Mouse (Mus musculus): ENCODE measurements around the gene Mocs2. TPM values are rescaled to one million over a fixed set of nuclear protein-coding genes. Genes with fewer than 3 reads are reported as not detected.

Mocs2 gene
- total and polyA plus RNA-seq, 3 experiments = 37.4 to 59.2 TPM; not detected in 1

DNA sequence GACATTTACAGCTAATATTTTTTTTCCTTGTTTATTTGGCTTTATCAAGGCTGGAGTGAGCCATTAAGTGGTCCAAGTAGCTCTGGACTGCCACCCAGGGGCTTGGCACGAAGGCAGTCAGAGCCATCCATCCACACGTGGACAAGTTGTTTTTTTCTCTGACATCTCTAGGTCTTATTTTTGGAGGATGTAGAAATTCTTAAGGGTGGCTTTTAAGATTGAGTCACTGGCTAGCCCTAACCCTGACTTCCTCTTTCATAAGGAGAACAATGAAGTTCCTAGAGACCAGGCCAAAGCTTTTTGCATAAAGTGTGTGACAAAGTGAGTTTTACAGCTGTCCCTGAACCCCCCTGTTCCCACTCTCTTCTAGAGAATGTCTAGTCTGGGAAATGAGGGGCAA lies 16.5 kb downstream of the Mocs2 start:
- Histone ChIP-seq H3K27ac (ENCODE audit: control insufficient read depth, low read depth, low read length) (no peak overlapping the region), H3K4me1 (ENCODE audit: control insufficient read depth in 1 of 2, insufficient read depth in 2 of 2, low read length in 2 of 2) (peaks cover 7 to 12% of the 10 kb centered on the region in 2 experiments), H3K79me2 (ENCODE audit: control insufficient read depth, insufficient read depth, low read length, poor library complexity) (no peaks in the 10 kb centered on the region), H3K4me3 (ENCODE audit: control insufficient read depth in 1 of 2, insufficient read depth in 1 of 2, low read depth in 2 of 2, low read length in 2 of 2) (no peak overlapping the region), H3K27me3 (ENCODE audit: control insufficient read depth in 1 of 2, insufficient read depth in 2 of 2, low read length in 2 of 2) (no peaks in the 10 kb centered on the region), H3K9me3 (replicated peaks; ENCODE audit: insufficient read depth, low read length) (no peaks in the 10 kb centered on the region), H3K9ac (ENCODE audit: control insufficient read depth, low read depth, low read length, poor library complexity, severe bottlenecking) (no peak overlapping the region), H3K36me3 (ENCODE audit: control insufficient read depth in 1 of 2, insufficient read depth in 2 of 2, low read length in 2 of 2) (peaks cover 0 to 19% of the 10 kb centered on the region in 2 experiments; a peak in 2 of 4 replicates)
- no peak for TF ChIP-seq ELF1 (IDR thresholded peaks at IDR 0.05; ENCODE audit: low read depth, low read length)
- TF ChIP-seq SMC3 (IDR thresholded peaks at IDR 0.05; ENCODE audit: low read depth, low read length) = no peak
- TF ChIP-seq CTCF (IDR thresholded peaks at IDR 0.05 in 2 of 3, conservative IDR thresholded peaks at IDR 0.05 in 1 of 3; ENCODE audit: control insufficient read depth in 1 of 3, insufficient read depth in 1 of 3, low read depth in 2 of 3, low read length in 3 of 3, poor library complexity in 1 of 3, severe bottlenecking in 1 of 3) = no peak
- no peak for TF ChIP-seq POLR2AphosphoS5 (IDR thresholded peaks at IDR 0.05; ENCODE audit: borderline replicate concordance, low read depth, low read length)
- TF ChIP-seq NELFE (IDR thresholded peaks at IDR 0.05; ENCODE audit: low read depth, low read length) = no peak
- no peak for TF ChIP-seq ZNF384 (IDR thresholded peaks at IDR 0.05; ENCODE audit: low read depth, low read length)
- no peak for TF ChIP-seq UBTF (IDR thresholded peaks at IDR 0.05; ENCODE audit: borderline replicate concordance, insufficient read depth, low read depth, low read length)
- TF ChIP-seq RAD21 (IDR thresholded peaks at IDR 0.05; ENCODE audit: low read depth, low read length) = no peak
- no peak for TF ChIP-seq MYC (IDR thresholded peaks at IDR 0.05; ENCODE audit: low read depth, low read length)
- no peak for TF ChIP-seq MYB (IDR thresholded peaks at IDR 0.05; ENCODE audit: low read depth, low read length)
- TF ChIP-seq POLR2AphosphoS2 (IDR thresholded peaks at IDR 0.05; ENCODE audit: low read length) = no peak
- no peak for TF ChIP-seq BHLHE40 (IDR thresholded peaks at IDR 0.05; ENCODE audit: borderline replicate concordance, low read depth, low read length)
- no peak for TF ChIP-seq MXI1 (IDR thresholded peaks at IDR 0.05; ENCODE audit: low read depth, low read length)
- no peak for TF ChIP-seq RCOR1 (IDR thresholded peaks at IDR 0.05; ENCODE audit: low read depth, low read length)
- no peak for TF ChIP-seq ZMIZ1 (IDR thresholded peaks at IDR 0.05; ENCODE audit: low read depth, low read length)
- no peak for TF ChIP-seq TCF12 (IDR thresholded peaks at IDR 0.05; ENCODE audit: low read depth, low read length)
- no peak for TF ChIP-seq USF1 (IDR thresholded peaks at IDR 0.05; ENCODE audit: low read depth, low read length)
- TF ChIP-seq KAT2A (conservative IDR thresholded peaks at IDR 0.05; ENCODE audit: low read depth, low read length) = no peak
- no peak for TF ChIP-seq GATA1 (IDR thresholded peaks at IDR 0.05; ENCODE audit: low read depth, low read length)
- peak; percentile 73 for DNase-seq (ENCODE audit: low read depth, low spot score)

DNA sequence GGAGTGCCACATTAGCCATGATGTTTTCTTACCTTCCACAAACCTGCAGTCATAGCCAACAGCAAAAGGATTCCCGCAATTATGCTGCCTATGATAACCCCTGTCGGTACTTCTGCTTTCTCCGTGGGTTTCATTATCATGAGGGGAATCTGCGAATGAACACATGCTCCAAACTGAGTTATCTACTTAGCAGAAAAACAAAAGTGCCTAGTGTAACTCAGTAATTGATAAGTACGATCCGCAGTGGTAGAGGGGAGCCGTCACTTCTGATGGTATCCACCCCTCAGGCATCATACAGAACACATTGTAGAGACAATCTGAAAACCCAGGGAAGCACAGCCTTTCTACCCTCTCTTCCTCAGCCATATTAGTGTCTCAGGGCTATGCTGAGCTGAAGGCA lies 19.0 kb downstream of the Mocs2 start:
- peak; percentile 70 for DNase-seq (ENCODE audit: low read depth, low spot score)
- Histone ChIP-seq H3K27ac (ENCODE audit: control insufficient read depth, low read depth, low read length) (no peak overlapping the region), H3K36me3 (ENCODE audit: control insufficient read depth in 1 of 2, insufficient read depth in 2 of 2, low read length in 2 of 2) (peaks cover 0 to 19% of the 10 kb centered on the region in 2 experiments; a peak in 2 of 4 replicates)
- no peak for TF ChIP-seq GABPA (IDR thresholded peaks at IDR 0.05; ENCODE audit: low read depth, low read length)
- no peak for TF ChIP-seq CHD2 (IDR thresholded peaks at IDR 0.05; ENCODE audit: low read length)
- TF ChIP-seq ZC3H11A (IDR thresholded peaks at IDR 0.05; ENCODE audit: low read depth, low read length) = no peak
- peak; percentile 67; the same call in 1 of the 2 replicates for TF ChIP-seq MAX (IDR thresholded peaks at IDR 0.05; ENCODE audit: low read length)
- no peak for TF ChIP-seq TBP (IDR thresholded peaks at IDR 0.05; ENCODE audit: low read depth, low read length)
- TF ChIP-seq CHD1 (IDR thresholded peaks at IDR 0.05; ENCODE audit: low read depth, low read length) = no peak
- TF ChIP-seq MEF2A (IDR thresholded peaks at IDR 0.05; ENCODE audit: extremely low read depth, insufficient replicate concordance, low read depth, low read length, poor library complexity, severe bottlenecking) = no peak
- TF ChIP-seq NELFE (IDR thresholded peaks at IDR 0.05; ENCODE audit: low read depth, low read length) = no peak
- no peak for TF ChIP-seq JUND (IDR thresholded peaks at IDR 0.05; ENCODE audit: low read depth, low read length)
- TF ChIP-seq POLR2A (IDR thresholded peaks at IDR 0.05; ENCODE audit: control insufficient read depth in 1 of 2, insufficient read depth in 1 of 2, low read depth in 1 of 2, low read length in 2 of 2, poor library complexity in 1 of 2) = no peak
- TF ChIP-seq NRF1 (IDR thresholded peaks at IDR 0.05; ENCODE audit: insufficient read depth, low read depth, low read length, poor library complexity, severe bottlenecking) = no peak
- no peak for TF ChIP-seq RAD21 (IDR thresholded peaks at IDR 0.05; ENCODE audit: low read depth, low read length)
- TF ChIP-seq ZMIZ1 (IDR thresholded peaks at IDR 0.05; ENCODE audit: low read depth, low read length) = no peak
- TF ChIP-seq TAL1 (IDR thresholded peaks at IDR 0.05; ENCODE audit: low read length) = no peak
- peak; percentile 57; the same call in 1 of the 2 replicates for TF ChIP-seq BHLHE40 (IDR thresholded peaks at IDR 0.05; ENCODE audit: borderline replicate concordance, low read depth, low read length)
- TF ChIP-seq ETS1 (IDR thresholded peaks at IDR 0.05; ENCODE audit: low read depth, low read length) = peak; percentile 84
- peak; percentile 77 to 85 for TF ChIP-seq EP300 (IDR thresholded peaks at IDR 0.05; ENCODE audit: low read depth in 1 of 2, low read length in 2 of 2)
- peak; percentile 62; the same call in 1 of the 2 replicates for TF ChIP-seq MXI1 (IDR thresholded peaks at IDR 0.05; ENCODE audit: low read depth, low read length)
- no peak for TF ChIP-seq POLR2AphosphoS5 (IDR thresholded peaks at IDR 0.05; ENCODE audit: borderline replicate concordance, low read depth, low read length)

More for the DNA sequence above, 19.0 kb downstream of the Mocs2 start:
- no peaks in the 10 kb centered on the region for H3K27me3 ChIP-seq (ENCODE audit: control insufficient read depth in 1 of 2, insufficient read depth in 2 of 2, low read length in 2 of 2)
- no peaks in the 10 kb centered on the region for H3K79me2 ChIP-seq (ENCODE audit: control insufficient read depth, insufficient read depth, low read length, poor library complexity)
- H3K9ac ChIP-seq (ENCODE audit: control insufficient read depth, low read depth, low read length, poor library complexity, severe bottlenecking) = no peak overlapping the region
- no peaks in the 10 kb centered on the region for H3K9me3 ChIP-seq (replicated peaks; ENCODE audit: insufficient read depth, low read length)
- peaks cover 7 to 12% of the 10 kb centered on the region in 2 experiments for H3K4me1 ChIP-seq (ENCODE audit: control insufficient read depth in 1 of 2, insufficient read depth in 2 of 2, low read length in 2 of 2)
- H3K4me3 ChIP-seq (ENCODE audit: control insufficient read depth in 1 of 2, insufficient read depth in 1 of 2, low read depth in 2 of 2, low read length in 2 of 2) = peak overlapping the region; percentile 3 to 30; a peak in 3 of 4 replicates

Data from MEL (cell line).